In the genomic region with DNA sequence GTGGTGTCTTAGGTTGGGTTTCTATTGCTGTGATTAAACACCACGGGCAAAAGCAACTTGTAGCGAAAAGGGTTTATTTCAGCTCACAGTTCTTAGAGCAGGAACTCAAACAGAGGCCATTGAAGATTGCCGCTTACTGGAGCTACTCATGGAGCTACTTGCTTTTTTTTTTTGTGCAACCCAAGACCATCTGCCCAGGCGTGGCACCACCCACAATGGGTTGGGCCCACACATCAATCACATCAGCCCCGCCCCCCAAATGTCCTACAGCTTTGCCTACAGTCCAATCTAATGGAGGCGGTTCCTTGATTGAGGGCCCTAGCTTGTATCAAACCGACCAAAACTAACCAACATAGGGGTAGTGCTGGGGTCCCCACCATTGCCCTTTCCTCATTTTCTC, we compare ENCODE assay signal across 28 mouse cellular contexts.
"Had no signal": no experiment of that assay in that cellular context is flagged by ENCODE, and none has a peak within 500 bp of the region (broad histone marks: within the 10 kb centered on the region; RNA-seq: fewer than 3 reads in every experiment).

No protein-coding gene starts in this region.

- H3K9me3 ChIP-seq: heart, embryonic 13.5 days; heart, embryonic 15.5 days; hindbrain, embryonic 13.5 days; hindbrain, embryonic 15.5 days; kidney, embryonic 15.5 days; limb, embryonic 10.5 days; limb, embryonic 12.5 days; liver, embryonic 13.5 days had no signal

- H3K4me3 ChIP-seq: heart, adult 2 months; heart, embryonic 13.5 days; heart, embryonic 15.5 days; hindbrain, embryonic 13.5 days; hindbrain, embryonic 15.5 days; kidney, embryonic 15.5 days; left cerebral cortex, adult 2 months; limb, embryonic 10.5 days; limb, embryonic 12.5 days; liver, embryonic 13.5 days had no signal

- DNase-seq: gastrocnemius, postnatal 14 days; gastrocnemius, postnatal 36 days; heart, adult 11 months; heart, adult 2 months; heart, postnatal 14 days; heart, postnatal 36 days; kidney, adult 11 months; kidney, adult 2 months; kidney, adult 9 months; kidney, postnatal 14 days; kidney, postnatal 36 days; layer of hippocampus, adult 9-11 months; layer of hippocampus, postnatal 36 days; liver; liver, embryonic 13.5 days had no signal

- ATAC-seq: hindbrain, postnatal 0 days; intestine, embryonic 16.5 days had no signal

- H3K36me3 ChIP-seq: heart, embryonic 13.5 days; heart, embryonic 15.5 days; hindbrain, embryonic 13.5 days; hindbrain, embryonic 15.5 days; kidney, embryonic 15.5 days; limb, embryonic 10.5 days; limb, embryonic 12.5 days; liver, embryonic 13.5 days had no signal

- H3K27ac ChIP-seq: heart, adult 2 months; heart, embryonic 13.5 days; heart, embryonic 15.5 days; hindbrain, embryonic 13.5 days; hindbrain, embryonic 15.5 days; hindbrain, postnatal 0 days; kidney, embryonic 15.5 days; kidney, postnatal 0 days; left cerebral cortex, adult 2 months; limb, embryonic 10.5 days; limb, embryonic 12.5 days; liver, embryonic 13.5 days had no signal

- H3K4me1 ChIP-seq: liver, embryonic 13.5 days had no signal

- H3K4me2 ChIP-seq: heart, embryonic 11.5 days; heart, embryonic 13.5 days; heart, embryonic 15.5 days; hindbrain, embryonic 13.5 days; hindbrain, embryonic 15.5 days; kidney, embryonic 15.5 days; limb, embryonic 12.5 days; liver, embryonic 11.5 days; liver, embryonic 13.5 days had no signal

- H3K27me3 ChIP-seq: heart, embryonic 13.5 days; heart, embryonic 15.5 days; hindbrain, embryonic 15.5 days; kidney, embryonic 15.5 days; liver, embryonic 13.5 days had no signal

- H3K9ac ChIP-seq: heart, embryonic 13.5 days; heart, embryonic 15.5 days; hindbrain, embryonic 13.5 days; hindbrain, embryonic 15.5 days; kidney, embryonic 15.5 days; limb, embryonic 12.5 days; liver, embryonic 13.5 days had no signal
